Mouse (Mus musculus): ENCODE measurements around the gene Gna12. TPM values are rescaled to one million over a fixed set of nuclear protein-coding genes. Genes with fewer than 3 reads are reported as not detected.

Gna12 gene
- 17.7 and 43.8 TPM in 2 replicates for polyA plus RNA-seq (2015; fragmentation: Nextera tagmentation; extraction: Ambion mirVana)

- Histone ChIP-seq H3K36me3 (no peaks in the 10 kb centered on the region), H3K9me3 (replicated peaks) (no peaks in the 10 kb centered on the region), H3K4me3 (replicated peaks) (peak within 1 kb of the TSS; percentile 80), H3K9ac (replicated peaks) (peak within 1 kb of the TSS; percentile 87), H3K4me2 (peak within 1 kb of the TSS; percentile 88), H3K27me3 (replicated peaks) (no peaks in the 10 kb centered on the region), H3K27ac (replicated peaks) (peak within 1 kb of the TSS; percentile 84), H3K4me1 (peaks cover 49% of the 10 kb centered on the region)
- peak; percentile 97 for ATAC-seq (ENCODE audit: low FRiP score)
- under 1% methylated on average over 35 of the region's 49 CpGs for WGBS
These were observed at the start of gene Gna12 for GRCm38 (mm10) chr5:140830314-140831063. Gene Gna12 (minus strand): TSS chr5:140830431.

DNA sequence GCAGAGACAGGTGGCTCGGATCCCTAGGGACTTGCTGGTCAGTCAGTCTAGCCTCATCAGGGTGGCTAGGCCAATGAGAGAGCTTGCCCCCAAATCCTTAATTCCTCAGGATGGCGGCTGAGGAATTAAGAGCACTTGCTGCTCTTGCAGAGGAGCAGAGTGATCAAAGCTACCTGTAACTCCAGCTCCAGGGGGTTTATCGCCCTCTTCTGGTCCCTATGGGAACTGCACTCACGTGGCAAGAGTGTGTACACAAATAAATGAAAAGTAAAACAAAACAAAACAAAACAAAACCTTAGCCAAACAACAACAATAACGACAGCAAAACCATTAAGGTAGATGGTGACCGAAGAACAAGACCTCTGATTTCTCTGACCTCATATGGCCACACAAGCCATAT, 48.4 kb upstream of the Gna12 start:
- ATAC-seq (ENCODE audit: low FRiP score): no peak
- WGBS: 73% methylated on average over 6 of the region's 6 CpGs
- no peaks in the 10 kb centered on the region for H3K9me3 ChIP-seq (replicated peaks)
- H3K4me2 ChIP-seq: no peak overlapping the region
- H3K36me3 ChIP-seq: no peaks in the 10 kb centered on the region
- H3K27me3 ChIP-seq (replicated peaks): peaks cover 4% of the 10 kb centered on the region; the same call in 1 of the 2 replicates
- no peaks in the 10 kb centered on the region; the same call in 1 of the 2 replicates for H3K4me1 ChIP-seq
- H3K9ac ChIP-seq (replicated peaks): no peak overlapping the region
- no peak overlapping the region for H3K27ac ChIP-seq (replicated peaks)
- H3K4me3 ChIP-seq (replicated peaks): no peak overlapping the region

DNA sequence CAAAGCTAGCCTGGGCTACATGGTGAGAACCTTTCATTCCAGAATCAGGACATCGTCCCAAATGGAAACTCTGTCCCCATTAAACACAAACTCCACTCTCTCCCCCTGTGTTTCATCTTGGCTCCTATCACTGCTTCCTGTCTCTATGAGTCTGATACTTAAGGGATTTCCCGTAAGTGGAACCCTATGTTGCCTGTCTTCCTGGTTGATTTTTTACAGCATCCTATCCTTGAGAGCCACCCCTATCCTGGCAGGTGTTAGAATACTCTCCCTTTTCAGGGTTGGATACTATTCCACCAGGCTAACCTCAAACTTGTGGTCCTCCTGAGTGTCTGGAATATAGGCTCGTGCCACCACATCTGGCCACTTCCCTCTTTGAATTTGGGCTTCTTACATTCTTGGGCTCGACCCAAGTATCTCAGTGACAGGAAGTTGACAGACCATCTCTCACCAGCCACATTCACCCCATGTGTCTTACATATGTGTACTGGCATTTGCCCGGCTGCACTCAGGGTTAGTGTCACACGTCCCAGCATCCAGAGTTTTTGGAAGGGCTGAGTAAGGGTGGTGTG, 43.6 kb upstream of the Gna12 start:
- no peaks in the 10 kb centered on the region for H3K36me3 ChIP-seq
- ATAC-seq (ENCODE audit: low FRiP score): no peak

GRCm38 (mm10) chr5:140873039-140873551, 42.9 kb upstream of the Gna12 start:
- H3K27me3 ChIP-seq (replicated peaks): peaks cover 6% of the 10 kb centered on the region; the same call in 1 of the 2 replicates

More for the DNA sequence above, 43.6 kb upstream of the Gna12 start:
- Histone ChIP-seq H3K4me2 (no peak overlapping the region), H3K4me3 (replicated peaks) (no peak overlapping the region), H3K9ac (replicated peaks) (no peak overlapping the region), H3K27me3 (replicated peaks) (peaks cover 6% of the 10 kb centered on the region; the same call in 1 of the 2 replicates), H3K27ac (replicated peaks) (no peak overlapping the region), H3K9me3 (replicated peaks) (no peaks in the 10 kb centered on the region), H3K4me1 (peaks cover 27% of the 10 kb centered on the region)
- WGBS: 83% methylated on average over 6 of the region's 6 CpGs

GRCm38 (mm10) chr5:140872532-140873038, 42.4 kb upstream of the Gna12 start:
- Histone ChIP-seq H3K27me3 (replicated peaks) (peaks cover 6% of the 10 kb centered on the region; the same call in 1 of the 2 replicates), H3K4me2 (peak overlapping the region; percentile 29), H3K27ac (replicated peaks) (no peak overlapping the region), H3K4me1 (peaks cover 27% of the 10 kb centered on the region), H3K9ac (replicated peaks) (no peak overlapping the region), H3K36me3 (no peaks in the 10 kb centered on the region), H3K9me3 (replicated peaks) (no peaks in the 10 kb centered on the region), H3K4me3 (replicated peaks) (no peak overlapping the region)
- no peak for ATAC-seq (ENCODE audit: low FRiP score)
- WGBS: 33% methylated on average over 11 of the region's 11 CpGs

More at GRCm38 (mm10) chr5:140873039-140873551, 42.9 kb upstream of the Gna12 start:
- Histone ChIP-seq H3K4me3 (replicated peaks) (no peak overlapping the region), H3K36me3 (no peaks in the 10 kb centered on the region), H3K9ac (replicated peaks) (no peak overlapping the region), H3K4me2 (peak overlapping the region; percentile 29), H3K4me1 (peaks cover 27% of the 10 kb centered on the region), H3K27ac (replicated peaks) (peak overlapping the region; percentile 48; the same call in 1 of the 2 replicates), H3K9me3 (replicated peaks) (no peaks in the 10 kb centered on the region)
- ATAC-seq (ENCODE audit: low FRiP score): no peak
- 20% methylated on average over 18 of the region's 18 CpGs for WGBS

- Histone ChIP-seq H3K36me3 (no peaks in the 10 kb centered on the region), H3K9ac (replicated peaks) (no peak overlapping the region), H3K4me2 (no peak overlapping the region), H3K9me3 (replicated peaks) (no peaks in the 10 kb centered on the region), H3K27ac (replicated peaks) (no peak overlapping the region), H3K27me3 (replicated peaks) (peaks cover 6% of the 10 kb centered on the region; the same call in 1 of the 2 replicates), H3K4me1 (peaks cover 27% of the 10 kb centered on the region), H3K4me3 (replicated peaks) (no peak overlapping the region)
- 76% methylated on average over 6 of the region's 6 CpGs for WGBS
- ATAC-seq (ENCODE audit: low FRiP score): no peak
These were observed 41.0 kb upstream of the Gna12 start for GRCm38 (mm10) chr5:140871241-140871640.

GRCm38 (mm10) chr5:140869034-140869433, 38.8 kb upstream of the Gna12 start:
- Histone ChIP-seq H3K4me2 (no peak overlapping the region), H3K36me3 (no peaks in the 10 kb centered on the region), H3K4me3 (replicated peaks) (no peak overlapping the region), H3K9me3 (replicated peaks) (no peaks in the 10 kb centered on the region), H3K4me1 (peaks cover 27% of the 10 kb centered on the region), H3K9ac (replicated peaks) (no peak overlapping the region), H3K27ac (replicated peaks) (no peak overlapping the region), H3K27me3 (replicated peaks) (peaks cover 6% of the 10 kb centered on the region; the same call in 1 of the 2 replicates)
- 64% methylated on average over 2 of the region's 2 CpGs for WGBS
- no peak; the same call in 1 of the 2 replicates for ATAC-seq (ENCODE audit: low FRiP score)

GRCm38 (mm10) chr5:140859730-140860129, 29.5 kb upstream of the Gna12 start:
- H3K36me3 ChIP-seq: no peaks in the 10 kb centered on the region
- H3K4me1 ChIP-seq: peaks cover 15% of the 10 kb centered on the region
- WGBS: 88% methylated on average over 5 of the region's 5 CpGs
- no peak overlapping the region for H3K27ac ChIP-seq (replicated peaks)
- H3K4me3 ChIP-seq (replicated peaks): no peak overlapping the region
- H3K4me2 ChIP-seq: no peak overlapping the region
- ATAC-seq (ENCODE audit: low FRiP score): no peak
- H3K9me3 ChIP-seq (replicated peaks): no peaks in the 10 kb centered on the region
- H3K27me3 ChIP-seq (replicated peaks): no peaks in the 10 kb centered on the region
- no peak overlapping the region for H3K9ac ChIP-seq (replicated peaks)

DNA sequence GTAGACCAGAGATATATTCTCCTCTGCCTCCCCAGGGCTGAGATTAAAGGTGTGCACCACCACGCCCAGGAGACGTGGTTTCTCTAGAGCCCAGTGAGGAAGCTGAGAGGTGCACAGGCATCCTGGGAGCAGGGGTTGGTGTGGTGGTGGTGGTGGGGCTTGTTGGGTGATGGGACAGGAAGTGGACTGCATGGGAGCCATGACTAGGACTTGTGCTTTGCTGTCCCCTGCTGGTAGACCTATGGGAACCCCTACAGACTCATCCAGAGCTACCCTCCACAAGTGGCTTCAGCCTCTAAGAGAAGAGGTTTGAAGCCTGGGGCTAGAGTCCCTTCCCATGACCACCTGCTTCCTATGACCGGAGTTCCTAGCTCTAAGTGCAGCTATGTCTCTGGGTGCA, 28.1 kb upstream of the Gna12 start:
- peaks cover 20% of the 10 kb centered on the region for H3K4me1 ChIP-seq
- H3K4me3 ChIP-seq (replicated peaks): no peak overlapping the region
- ATAC-seq (ENCODE audit: low FRiP score): no peak
- no peaks in the 10 kb centered on the region for H3K27me3 ChIP-seq (replicated peaks)
- H3K36me3 ChIP-seq: no peaks in the 10 kb centered on the region
- H3K27ac ChIP-seq (replicated peaks): no peak overlapping the region
- H3K9me3 ChIP-seq (replicated peaks): no peaks in the 10 kb centered on the region
- WGBS: 94% methylated on average over 3 of the region's 3 CpGs
- H3K4me2 ChIP-seq: no peak overlapping the region
- H3K9ac ChIP-seq (replicated peaks): no peak overlapping the region

DNA sequence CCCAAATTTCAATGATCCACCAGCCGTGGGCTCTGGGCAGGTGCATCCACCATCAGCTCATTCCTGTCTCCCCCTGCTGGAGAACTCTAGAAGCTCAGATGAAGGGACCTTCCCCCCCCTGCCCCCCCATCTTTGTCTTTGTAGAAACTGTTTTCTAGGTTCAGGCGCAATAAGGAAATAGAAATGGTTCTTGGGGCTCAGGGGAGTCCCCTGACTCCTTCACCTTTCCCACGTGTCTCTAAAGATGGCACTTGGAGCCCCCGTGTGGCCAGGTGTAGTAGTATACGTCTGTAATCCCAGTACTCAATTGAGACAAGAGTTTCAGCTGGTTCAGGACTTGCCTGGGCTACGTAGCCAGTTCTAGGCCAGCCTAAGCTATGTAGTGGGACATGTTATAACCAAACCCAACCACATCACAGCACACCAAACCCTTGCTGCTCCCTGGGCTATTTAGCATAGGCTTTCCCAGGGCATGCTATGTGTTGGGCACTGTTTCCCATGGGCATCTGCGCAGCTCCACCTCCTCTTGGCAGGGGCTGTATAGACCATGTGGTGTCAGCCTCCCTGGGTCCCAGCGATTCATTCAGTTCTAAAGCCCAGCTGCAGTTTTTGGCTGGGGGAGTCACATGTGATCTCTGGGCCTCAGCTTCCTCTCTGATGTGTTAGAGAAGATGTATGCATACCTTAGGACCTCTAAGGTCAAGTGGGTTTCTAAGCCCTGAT, 27.4 kb upstream of the Gna12 start:
- WGBS: 62% methylated on average over 8 of the region's 8 CpGs
- Histone ChIP-seq H3K27ac (replicated peaks) (no peak overlapping the region), H3K4me2 (no peak overlapping the region)

DNA sequence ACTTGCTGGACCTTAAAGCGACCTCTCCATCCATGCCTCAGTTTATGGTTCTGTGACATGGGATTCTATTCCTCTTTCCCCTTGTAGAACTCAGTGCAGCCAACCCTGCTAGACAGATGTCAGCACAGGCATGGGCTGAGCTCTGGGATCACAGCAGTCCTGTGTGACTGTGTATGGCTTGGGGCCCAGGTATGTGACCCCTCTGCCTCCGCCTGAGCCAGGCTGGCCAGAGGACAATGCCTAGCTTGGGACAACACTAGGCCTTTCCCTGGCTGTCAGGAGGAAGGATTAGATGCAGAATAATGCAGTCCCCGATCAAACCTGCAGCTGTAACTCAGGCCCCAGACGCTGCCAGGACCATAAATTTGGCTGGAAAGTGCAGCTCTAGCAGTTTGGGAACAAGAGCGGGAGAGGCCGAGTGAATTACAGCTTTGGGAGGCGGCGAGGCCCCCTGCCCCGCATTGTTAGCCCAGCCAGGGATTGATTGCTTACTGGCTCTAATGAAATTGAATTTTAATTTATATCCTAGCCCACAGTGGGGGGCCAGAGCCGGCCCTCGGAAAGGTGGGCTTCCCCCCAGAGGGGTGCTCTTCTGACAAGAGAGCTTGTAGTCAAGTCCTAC, 25.8 kb upstream of the Gna12 start:
- Histone ChIP-seq H3K4me2 (no peak overlapping the region), H3K4me3 (replicated peaks) (no peak overlapping the region), H3K36me3 (no peaks in the 10 kb centered on the region), H3K27ac (replicated peaks) (peak overlapping the region; percentile 68), H3K9me3 (replicated peaks) (0 out of 2 replicates have a peak, but pooled peaks cover 1% of the 10 kb centered on the region), H3K9ac (replicated peaks) (no peak overlapping the region), H3K4me1 (peaks cover 27% of the 10 kb centered on the region), H3K27me3 (replicated peaks) (no peaks in the 10 kb centered on the region)
- ATAC-seq (ENCODE audit: low FRiP score): peak; percentile 55; the same call in 1 of the 2 replicates
- 15% methylated on average over 11 of the region's 11 CpGs for WGBS

More for the DNA sequence above, 27.4 kb upstream of the Gna12 start:
- H3K9ac ChIP-seq (replicated peaks): no peak overlapping the region
- H3K27me3 ChIP-seq (replicated peaks): no peaks in the 10 kb centered on the region
- H3K9me3 ChIP-seq (replicated peaks): no peaks in the 10 kb centered on the region
- H3K4me1 ChIP-seq: peaks cover 24% of the 10 kb centered on the region
- no peaks in the 10 kb centered on the region for H3K36me3 ChIP-seq
- ATAC-seq (ENCODE audit: low FRiP score): no peak
- H3K4me3 ChIP-seq (replicated peaks): no peak overlapping the region
